Mouse (Mus musculus) liver, postnatal 0 days (tissue): ENCODE data around the gene Dnm3.

Experiments
- CTCF ChIP-seq: sonication (generic); IDR thresholded peaks from 2 replicates; pipeline ENCODE4 v1.5.1; 2016; ENCODE audit warnings: antibody characterized with exemption, low read depth
- EP300 ChIP-seq: IDR thresholded peaks from 2 replicates; pipeline ENCODE4 v1.6.1; 2016; ENCODE audit warnings: antibody characterized with exemption, low read depth, mild to moderate bottlenecking

GRCm38 (mm10) chr1:162305247-162305646, 172.6 kb downstream of the Dnm3 start:
- TF ChIP-seq CTCF = no peak
- no peak for TF ChIP-seq EP300
